Mouse (Mus musculus) T-helper 1 cell (primary cell): ENCODE results near the gene Hist1h2an.

ENCODE experiments used
- in situ Hi-C: fragments of 300-600 bp; cut with MboI, MseI; formaldehyde crosslinking; loops from one replicate; pipeline ENCODE4 v1.15.1; 2025; ENCODE audit warnings: high pct_unique_total_duplicates

Hist1h2an gene

DNA sequence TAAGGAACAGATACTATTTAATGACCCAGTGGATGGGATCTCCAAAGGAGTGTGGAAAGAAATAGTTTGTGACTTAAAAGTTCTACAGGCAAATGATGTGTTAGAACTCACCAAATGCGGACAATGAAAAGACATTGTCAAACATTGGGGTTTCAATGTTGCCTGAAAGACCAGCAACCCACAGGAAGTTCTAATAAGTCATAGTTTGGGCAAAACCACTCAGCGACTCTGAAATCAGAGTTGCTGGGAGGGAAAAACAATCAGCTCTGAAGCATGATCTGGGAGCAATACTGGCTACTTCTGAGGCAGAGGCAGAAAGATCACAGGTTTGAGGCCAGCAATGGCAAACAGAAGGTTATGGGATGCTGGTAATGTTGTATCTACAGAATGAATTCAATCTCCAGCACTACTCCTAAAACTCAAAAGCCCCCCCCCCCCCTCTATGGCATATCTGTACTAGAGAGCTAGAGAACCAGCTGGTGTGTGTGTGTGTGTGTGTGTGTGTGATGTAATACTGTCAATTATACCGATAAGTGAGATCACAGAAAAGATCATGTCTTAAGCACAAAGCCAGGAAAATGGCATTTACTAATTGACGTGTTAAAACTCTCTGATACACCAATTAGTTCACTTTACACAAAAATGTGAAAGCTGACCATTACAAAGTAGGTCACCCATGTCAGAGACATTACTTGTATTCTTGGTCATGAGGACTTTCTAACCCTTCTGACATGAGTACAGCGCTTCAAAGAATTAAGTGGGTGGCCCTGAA, 37.4 kb downstream of the Hist1h2an start:
- in situ Hi-C loops = no loop called here

DNA sequence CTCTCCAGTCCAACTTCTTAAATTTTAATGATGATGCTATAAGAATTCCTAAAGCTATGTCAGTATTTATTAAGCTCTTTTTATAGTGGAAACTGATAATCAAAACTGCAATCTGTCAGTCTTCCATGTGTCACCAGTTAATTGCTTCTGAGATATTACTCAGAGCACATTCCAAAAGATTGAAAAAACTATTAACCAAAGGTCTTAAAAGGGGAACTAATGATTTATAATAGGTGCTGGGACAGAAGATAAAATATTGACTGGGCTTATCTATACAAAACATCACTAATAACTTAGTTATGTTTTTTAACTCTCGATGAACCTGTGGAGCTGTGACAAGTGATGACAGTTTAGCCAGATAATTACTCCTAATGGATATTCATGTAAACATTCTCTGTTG, 42.0 kb downstream of the Hist1h2an start:
- in situ Hi-C loops = no loop called here
